Mouse (Mus musculus) heart, postnatal 0 days (tissue): ENCODE measurements at regions not wholly inside any gene's neighbourhood (a gene's known extent, or its start where the extent isn't known, plus 50 kb on each side); places are given as distances from the start of the nearest gene placed in this dataset.

ENCODE experiments used
- CTCF ChIP-seq: IDR thresholded peaks from 2 replicates; pipeline ENCODE4 v1.5.1; 2016; ENCODE audit warnings: antibody characterized with exemption, control low read depth, low read depth
- EP300 ChIP-seq: IDR thresholded peaks from 2 replicates; pipeline ENCODE4 v1.6.1; 2016; ENCODE audit warnings: antibody characterized with exemption, low read depth

GRCm38 (mm10) chr17:4631122-4631521, 363.0 kb upstream of the Arid1b start:
- TF ChIP-seq CTCF (no peak), EP300 (no peak)
